Mouse (Mus musculus): ENCODE data around the gene Dhx8.

- TF ChIP-seq POLR2A (IDR thresholded peaks at IDR 0.05; ENCODE audit: insufficient read depth, low read depth, low read length) (no peak), CTCF (IDR thresholded peaks at IDR 0.05) (no peak)
These were observed 18.7 kb upstream of the Dhx8 start for GRCm38 (mm10) chr11:101714012-101714411.
